Mouse (Mus musculus) adrenal gland, adult 18-20 months (tissue): ENCODE measurements around the gene Xiap. TPM values are rescaled to one million over a fixed set of nuclear protein-coding genes. Genes with fewer than 3 reads are reported as not detected.

ENCODE experiments used
- DNase-seq, 2 experiments: peaks; one replicate each; pipeline ENCODE4 v3.0.0; 2021 to 2022; ENCODE audit warnings: low spot score in 2 of 2
- total RNA-seq, 2 experiments: library from RNA; stranded (reverse); gene quantifications; 1 replicate in 1 of 2; 2 replicates in 1 of 2; pipeline ENCODE4 v1.2.3; 2021

Gene Xiap
- total RNA-seq, 2 experiments from 2014 or later, result 43.1 to 44.7 TPM

GRCm38 (mm10) chrX:42068875-42069257, 9.4 kb downstream of the Xiap start:
- no peak for DNase-seq

GRCm38 (mm10) chrX:42087731-42088130, 28.3 kb downstream of the Xiap start:
- DNase-seq, result no peak

DNA sequence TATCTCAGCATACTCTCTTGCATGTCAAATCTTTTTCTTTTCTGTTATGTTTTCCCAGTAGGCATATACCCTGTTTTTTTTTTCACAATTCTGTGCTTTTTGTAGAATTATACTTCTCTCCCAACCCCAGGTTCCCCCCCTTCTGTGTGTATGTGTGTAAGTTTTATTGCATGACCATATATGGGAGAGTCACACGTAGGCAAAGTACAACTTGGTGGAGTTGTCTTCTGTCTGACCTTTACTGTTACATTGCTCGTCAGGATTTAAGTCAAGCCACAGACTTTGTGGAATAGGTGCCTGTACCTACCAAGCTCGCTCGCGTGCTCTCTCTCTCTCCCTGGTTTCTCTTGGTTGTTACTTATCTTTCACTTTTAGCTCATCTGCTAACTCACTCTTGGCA, 28.7 kb downstream of the Xiap start:
- DNase-seq, result no peak

DNA sequence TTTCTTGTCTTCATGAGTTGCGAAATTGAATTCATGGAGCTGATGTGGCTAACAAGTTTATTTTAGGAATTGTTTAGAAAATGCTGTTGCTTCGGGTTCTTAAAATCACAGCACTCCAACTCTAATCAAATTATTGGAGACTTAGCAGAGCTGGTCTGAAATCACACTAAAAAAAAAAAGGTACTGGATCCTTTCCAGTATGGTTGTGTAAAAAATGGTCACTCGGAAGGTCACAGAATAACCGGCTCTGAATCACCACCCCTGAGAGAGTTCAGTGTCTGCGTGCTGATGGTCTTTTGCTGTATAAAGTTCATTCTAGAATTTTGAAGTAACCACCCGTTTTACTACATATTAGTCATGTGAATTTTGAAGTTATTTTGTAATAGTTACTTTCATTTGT, 47.7 kb downstream of the Xiap start:
- DNase-seq, result no peak

DNA sequence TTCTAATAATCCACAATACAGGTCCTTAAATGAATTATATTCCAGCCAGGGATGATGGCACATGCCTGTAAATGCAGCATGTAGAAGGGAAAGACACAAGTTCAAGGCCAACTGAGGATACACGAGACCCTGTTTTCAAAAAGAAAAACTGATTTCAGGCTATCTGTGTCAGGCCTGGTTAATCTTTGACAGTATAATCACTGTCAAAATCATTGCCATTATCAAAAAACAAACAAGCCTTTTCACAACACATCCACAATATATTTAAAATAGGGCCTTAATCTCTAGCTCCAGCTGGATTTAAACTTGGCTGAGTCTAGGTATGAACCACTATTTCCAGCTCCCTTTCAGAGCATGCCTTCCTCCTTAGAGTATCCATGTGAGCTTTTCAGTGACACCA, 51.1 kb downstream of the Xiap start:
- no peak for DNase-seq

GRCm38 (mm10) chrX:42119442-42120048, 60.1 kb downstream of the Xiap start:
- DNase-seq, result no peak

DNA sequence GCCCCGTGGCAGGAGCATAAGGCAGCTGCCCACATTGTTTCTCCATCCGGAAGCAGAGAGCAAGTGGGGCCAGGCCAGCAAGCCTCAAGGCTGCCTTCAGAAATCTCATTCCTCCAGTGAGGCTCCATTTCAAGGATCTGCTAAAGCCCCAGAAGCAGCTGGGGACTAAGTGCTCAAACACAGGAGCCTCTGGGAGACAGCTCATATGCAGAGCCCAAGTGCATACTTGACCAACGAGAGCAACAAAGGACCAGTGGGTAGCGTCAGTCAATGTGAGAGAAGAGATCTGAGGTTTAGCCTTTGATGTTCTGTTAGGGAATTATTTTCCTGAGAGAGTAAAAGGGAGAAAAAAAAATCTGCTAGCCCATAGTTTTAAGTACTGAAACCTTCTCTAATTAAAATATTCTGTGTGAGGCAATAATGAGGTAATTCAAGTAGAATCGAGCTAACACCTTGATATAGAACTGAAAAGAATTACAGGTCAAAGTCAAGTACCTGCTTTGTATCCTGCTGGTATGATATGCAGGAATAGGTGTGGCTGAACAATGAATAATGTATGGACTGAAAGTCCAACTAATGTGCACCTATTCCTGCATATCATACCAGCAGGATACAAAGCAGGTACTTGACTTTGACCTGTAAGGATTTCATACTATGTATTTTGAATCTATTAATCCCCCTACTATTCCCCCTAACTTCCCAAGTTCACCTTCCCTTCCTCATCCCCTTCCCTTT, 65.7 kb downstream of the Xiap start:
- DNase-seq, result no peak

DNA sequence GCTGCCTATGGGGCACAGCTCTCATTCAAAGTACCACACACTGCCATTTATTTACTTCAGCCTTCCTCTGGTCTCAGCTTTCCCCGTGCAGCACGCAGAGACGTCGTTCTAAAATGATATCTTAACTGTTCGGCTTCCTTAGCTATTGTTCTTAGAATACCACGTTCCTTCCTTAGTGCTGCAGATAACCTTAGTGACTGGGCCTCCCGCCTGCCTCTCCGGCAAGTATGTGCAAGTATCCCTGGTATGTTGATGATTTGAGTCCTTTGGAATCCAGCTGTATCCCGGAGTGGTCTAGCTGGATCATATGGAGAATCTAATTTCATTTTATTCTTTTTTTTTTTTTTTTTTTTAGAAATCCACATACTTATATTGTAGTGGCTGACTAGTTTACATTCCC, 80.4 kb downstream of the Xiap start:
- DNase-seq, result no peak

GRCm38 (mm10) chrX:42142620-42143019, 83.1 kb downstream of the Xiap start:
- no peak for DNase-seq

DNA sequence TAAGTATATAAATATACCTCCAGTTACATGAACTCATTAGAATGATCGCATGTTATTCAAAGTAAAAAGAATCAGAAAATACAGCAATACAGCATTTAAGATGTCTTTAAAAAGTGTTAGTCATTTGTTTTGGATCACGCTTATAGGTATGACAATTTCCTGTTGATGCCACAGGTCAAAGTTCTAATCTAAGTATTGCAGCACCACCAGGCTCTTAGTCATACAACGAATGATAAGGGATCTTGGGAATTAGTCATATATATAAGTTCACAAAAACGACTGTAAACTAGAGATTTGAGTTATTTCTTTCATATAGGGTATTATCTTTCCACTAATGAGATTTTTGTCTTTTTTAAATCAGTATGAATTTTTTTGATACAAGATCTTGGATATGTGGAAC, 84.5 kb downstream of the Xiap start:
- no peak for DNase-seq

GRCm38 (mm10) chrX:42148016-42148451, 88.6 kb downstream of the Xiap start:
- peak in 1 of 2 experiments; percentile 22 for DNase-seq

DNA sequence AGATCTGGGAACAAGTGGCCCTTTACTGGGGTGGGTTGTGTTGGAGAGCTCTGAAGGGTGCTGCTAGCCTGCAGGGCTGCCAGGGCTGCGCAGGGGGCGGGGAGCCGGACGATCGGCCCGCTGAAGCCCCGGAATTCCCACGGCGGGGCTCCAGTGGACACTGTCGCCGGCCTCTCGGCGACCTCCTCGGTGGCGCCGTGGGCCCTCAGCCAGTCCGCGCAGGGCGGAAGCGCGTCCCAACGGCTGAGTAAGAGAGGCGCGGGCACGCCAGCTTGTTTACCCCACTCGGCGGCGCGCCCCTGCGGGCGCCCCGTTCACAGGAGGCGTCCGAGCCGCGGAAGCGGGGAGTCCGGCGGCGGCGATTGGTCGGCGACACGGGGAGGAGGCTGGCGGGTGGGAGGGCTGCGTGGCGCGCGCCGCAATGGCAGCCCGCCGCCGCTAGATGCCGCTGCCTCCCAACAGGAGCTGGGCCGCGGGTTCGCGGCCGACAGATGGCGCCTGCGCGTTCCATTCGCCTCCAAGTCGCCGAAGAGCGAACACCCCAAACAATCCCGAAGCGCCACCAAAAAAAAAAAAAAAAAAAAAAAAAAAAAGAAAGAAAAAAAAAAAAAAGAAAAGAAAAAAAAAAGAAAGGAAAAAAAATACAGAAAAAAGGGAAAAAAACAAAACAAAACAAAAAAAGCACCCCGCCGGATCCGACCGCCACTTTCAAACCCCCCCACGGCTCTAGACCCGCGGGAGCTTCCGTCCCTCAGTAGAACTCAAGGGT, 89.5 kb downstream of the Xiap start, which contains the start of gene Stag2:
Gene Stag2, plus strand, starts transcription at position 530 of the 769 bp plus-strand sequence.
- DNase-seq, result peak; percentile 81 to 85

GRCm38 (mm10) chrX:42149557-42150345, 90.3 kb downstream of the Xiap start:
- DNase-seq, result peak; percentile 49 to 59

DNA sequence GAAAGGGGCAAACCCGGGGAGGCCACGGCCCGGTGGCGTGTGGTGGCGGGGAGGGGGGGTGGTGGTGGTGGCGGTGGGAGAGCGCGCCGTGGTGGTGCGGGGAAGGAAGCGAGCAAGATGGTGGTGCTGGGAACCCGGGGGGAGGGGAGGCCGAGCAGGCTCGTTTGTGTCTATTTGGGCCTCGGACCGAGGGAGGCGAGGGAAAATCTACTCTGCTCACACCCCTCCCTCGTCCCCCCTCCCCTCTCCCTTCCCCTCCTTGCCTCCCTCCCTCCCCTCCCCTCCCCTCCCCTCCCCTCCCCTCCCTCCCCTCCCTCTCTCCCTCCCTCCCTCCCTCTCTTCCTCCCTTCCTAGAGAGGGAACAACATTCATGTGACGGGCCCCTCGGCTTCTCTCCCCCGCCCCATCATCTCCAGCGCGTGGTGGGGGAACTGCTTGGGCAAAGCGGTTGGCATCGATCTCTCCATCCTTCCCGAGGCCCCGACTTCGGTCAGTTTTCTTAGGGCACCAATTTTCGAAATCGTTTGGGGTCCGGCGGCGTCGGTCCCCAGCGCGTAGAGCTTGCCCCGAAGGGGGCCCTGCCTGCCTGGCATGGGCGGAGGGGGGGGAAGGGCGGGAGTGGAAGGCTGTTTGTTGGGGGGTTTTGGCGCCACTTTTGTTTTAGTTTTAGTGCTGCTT, 91.0 kb downstream of the Xiap start:
- DNase-seq, result peak; percentile 62 to 65

DNA sequence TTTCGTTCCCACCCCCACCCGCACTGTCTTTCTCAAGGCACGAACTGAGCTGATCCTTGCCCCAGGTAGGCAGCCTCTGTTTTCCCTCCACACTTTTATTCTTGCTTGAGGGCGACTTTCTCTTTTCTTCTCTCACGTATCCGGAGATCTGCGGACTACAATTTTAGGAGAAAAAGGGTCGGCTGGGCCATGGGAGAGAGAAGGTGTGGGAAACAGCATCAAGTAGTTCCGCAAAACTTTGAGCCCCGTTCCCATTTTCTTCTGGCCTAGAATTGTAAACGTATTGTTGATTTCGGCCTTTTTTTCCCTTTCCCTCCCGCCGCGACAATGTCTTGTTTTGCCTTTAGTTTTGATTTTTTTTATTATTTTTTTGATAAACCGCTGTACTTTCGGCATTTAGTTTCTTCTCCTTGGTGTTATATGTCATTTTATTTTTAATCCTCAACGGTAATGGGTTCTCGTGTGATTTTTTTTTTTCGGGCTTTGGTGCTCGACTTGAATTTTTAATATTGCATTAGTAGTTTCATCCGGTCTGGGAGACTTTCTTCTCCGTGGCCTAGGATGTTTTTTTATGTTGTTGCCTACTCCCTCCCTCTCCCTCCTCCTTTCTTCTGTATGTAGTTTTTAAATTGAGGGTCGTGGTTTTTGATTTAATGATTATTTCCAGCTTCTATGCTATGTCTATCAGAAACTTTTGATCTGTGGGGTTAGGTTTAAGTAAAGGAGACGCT, 91.7 kb downstream of the Xiap start:
- peak in 1 of 2 experiments; percentile 8 for DNase-seq

GRCm38 (mm10) chrX:42151903-42152369, 92.5 kb downstream of the Xiap start:
- peak; percentile 54 to 55 for DNase-seq

GRCm38 (mm10) chrX:42153056-42153455, 93.6 kb downstream of the Xiap start:
- DNase-seq, result no peak
